Mouse (Mus musculus) ZHBTc4 (cell line): ENCODE measurements around the gene Kat8.

Experiments
- DNase-seq: peaks from one replicate; pipeline ENCODE4 v3.0.0-alpha.2; 2011; ENCODE audit warnings: low read depth, low spot score

The Kat8 gene

DNA sequence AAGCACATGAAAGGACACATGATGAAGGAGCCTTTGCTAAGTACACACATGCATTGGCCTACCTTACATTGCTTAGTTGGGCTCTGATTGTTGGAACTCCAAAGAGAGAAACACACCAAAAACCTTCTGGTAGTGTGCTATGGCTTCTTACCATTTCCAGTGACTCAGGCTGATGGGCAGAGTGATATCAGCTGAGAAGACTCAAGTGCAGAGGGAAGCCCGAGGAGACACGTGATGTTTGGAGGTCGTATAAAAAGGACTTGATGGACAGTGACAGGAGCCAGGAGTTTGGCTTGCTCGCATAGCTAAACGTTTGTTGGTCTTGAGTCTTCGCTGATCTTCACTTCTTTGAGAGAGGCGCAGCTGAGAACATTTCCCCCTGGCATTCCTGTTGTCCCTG lies 14.8 kb upstream of the Kat8 start:
- DNase-seq = no peak

DNA sequence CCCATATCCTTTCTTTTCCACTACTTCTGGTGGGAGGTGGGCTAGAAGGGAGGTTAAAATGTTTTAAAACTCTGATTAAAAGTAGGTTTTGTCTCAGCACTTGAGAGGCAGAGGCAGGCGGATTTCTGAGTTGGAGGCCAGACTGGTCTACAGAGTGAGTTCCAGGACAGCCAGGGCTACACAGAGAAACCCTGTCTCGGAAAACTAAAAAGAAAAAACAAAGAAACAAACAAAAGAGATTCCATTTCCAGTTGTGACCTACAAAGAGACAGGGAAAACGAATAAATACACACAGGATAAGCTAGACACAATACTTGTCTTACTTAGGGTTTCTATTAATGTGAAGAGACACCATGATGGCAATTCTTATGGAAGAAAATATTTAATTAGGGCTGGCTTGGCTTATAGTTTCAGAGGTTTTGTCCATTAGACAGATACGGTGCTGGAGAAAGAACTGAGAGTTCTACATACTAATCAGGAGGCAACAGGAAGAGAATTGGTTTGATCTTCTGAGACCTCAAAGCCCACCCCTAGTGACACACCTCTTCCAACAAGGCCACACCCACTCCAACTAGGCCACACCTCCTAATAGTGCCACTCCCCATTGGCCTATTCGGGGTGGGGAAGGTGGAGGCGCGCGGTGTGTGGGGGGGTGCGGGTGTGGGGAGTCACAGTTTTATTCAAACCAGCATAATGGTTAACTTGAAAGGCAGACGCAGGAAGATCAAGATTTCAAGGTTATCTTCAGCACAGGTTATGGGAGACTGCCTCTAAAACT lies 13.9 kb upstream of the Kat8 start:
- DNase-seq = peak; percentile 71

DNA sequence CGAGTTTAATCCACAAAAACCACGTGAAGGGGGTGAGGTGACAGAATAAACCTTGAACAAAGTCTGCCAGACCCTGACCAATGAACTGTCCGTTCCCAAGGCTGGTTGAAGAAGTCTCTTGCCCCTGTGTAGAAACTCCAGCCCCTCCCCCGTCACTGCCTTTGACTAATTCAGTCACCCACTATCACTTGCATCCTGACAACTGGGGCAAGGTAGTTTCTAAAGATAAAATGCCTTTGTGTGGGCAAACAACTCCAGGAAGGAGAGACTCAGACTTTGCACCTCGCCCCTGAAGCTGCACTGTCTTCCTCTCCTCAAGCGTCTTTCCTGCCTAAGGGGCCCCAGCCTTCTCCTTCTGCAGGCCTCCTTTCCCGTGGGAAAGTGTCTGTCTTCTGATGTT lies 12.3 kb upstream of the Kat8 start:
- DNase-seq = no peak

DNA sequence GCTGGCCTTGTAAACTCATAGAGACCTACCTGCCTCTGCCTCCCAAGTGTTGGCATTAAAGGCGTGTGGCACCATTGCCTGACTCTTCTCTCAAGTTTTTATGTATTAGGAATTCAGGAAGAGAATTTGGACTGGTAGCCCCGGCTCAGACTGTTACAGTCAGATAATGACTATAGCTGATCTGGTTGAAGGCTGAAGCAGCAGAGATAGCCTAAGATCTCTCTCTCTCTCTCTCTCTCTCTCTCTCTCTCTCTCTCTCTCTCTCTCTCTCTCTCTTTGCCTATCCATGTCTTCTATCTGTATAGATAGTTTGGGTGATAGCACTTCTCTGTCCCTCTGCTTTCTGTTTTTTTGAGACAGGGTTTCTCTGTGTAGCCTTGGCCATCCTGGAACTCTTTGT lies 10.5 kb upstream of the Kat8 start:
- DNase-seq = no peak

DNA sequence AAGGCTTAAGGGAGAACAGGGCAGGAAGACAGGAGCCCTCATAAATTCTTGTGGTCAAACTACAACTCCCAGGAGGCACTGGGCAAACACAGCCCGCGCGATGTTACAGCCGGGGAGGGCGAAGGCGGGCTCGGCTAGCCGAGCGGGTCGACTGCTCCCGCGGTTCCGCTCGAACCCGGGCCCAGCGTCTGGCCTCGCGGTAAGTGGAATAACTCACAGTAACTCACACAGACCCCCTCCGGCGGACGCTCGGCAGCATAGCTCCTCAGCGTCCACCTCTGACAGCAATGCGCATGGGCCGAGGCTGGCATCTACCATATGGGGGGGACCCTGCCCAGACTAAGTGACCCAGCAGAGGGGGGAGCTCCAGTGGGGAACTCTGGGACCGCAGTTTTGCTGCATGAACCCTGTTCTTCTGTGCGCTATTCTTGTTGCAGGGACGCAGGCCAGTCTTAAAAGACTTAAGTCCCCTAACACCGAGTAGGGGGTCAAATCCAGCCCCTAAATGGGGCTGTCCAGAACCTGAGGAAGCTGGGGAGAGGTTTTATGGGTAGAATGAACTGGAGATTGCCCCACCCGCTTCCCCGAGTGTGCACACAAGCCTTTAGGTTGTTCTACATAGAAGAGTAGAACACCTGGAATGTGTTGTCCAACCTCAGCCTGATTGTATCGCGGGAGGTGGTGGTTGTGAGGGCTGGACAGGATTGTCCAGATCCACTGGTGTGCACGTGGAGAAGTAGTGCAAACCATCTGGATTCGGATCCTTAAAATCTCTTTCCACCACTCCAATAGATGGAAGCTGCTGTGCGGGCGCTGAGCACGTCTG lies 8.1 kb upstream of the Kat8 start, which contains the start of gene Bckdk:
Gene Bckdk, plus strand, starts transcription at position 112 of the 826 bp plus-strand sequence.
- peak; percentile 94 for DNase-seq

DNA sequence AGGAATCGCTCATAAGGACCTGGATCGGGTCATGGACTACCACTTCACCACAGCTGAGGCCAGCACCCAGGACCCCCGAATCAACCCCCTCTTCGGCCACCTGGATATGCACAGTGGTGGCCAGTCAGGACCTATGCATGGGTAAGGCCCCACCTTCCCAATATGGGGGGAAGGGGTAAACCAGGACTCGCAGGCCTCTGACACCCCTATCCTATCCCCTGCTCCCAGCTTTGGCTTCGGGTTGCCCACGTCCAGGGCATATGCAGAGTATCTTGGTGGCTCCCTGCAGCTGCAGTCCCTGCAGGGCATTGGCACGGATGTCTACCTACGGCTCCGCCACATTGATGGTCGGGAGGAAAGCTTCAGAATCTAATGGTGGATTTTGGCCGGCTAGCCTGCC lies 4.4 kb upstream of the Kat8 start:
- DNase-seq = no peak

DNA sequence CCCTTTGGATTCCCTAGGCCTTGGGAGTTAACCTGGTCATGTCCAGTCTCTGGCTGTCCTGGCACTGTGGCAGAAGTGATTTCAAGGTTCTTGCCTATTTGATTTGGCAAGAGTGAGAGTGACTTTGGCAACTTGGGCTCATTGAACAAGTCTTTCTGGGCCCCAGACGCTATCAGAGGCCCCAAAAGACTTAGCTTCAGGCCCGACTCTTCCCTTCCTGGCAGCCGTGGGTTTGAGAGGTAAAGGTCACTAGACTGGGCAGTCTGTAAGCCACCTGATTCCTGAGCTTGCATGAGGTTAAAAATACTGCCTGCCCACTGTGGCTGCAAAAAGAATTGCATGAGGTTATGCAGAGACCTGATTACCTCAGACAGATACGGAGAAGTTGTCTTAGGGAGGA lies 3.7 kb upstream of the Kat8 start:
- no peak for DNase-seq

DNA sequence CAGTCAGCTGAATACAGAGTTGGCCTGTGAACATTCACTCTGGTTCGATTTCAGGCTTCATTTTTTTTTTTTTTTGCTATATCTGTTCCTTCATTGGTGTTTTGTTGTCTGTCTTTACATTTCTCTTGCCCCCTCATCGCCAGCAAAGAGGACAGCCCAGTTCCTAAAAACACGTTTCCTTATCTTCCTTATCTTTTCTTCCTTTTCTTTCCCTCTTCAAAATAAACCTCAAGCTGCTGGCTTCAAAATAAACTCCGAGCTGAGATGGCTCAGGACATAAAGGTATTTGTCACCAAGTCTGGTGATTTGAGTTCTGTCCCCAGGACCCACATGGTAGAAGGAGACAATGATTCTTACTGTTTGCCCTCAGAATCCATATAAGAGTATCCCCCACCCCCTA lies 622 bp downstream of the Kat8 start:
- no peak for DNase-seq

DNA sequence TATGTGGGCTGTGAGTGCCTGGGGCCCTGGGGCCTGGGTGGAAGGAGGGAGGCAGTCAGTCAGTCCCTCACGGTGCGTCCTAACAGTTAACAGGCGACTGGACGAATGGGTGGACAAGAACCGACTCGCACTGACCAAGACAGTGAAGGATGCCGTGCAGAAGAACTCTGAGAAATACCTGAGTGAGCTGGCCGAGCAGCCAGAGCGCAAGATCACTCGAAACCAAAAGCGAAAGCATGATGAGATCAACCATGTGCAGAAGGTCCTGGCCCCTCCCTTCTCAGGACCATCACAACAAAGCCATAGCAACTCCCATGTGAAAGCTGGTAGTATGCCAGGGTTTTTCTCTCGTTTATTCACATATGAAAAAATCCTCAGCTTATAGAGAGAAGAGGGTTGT lies 3.0 kb downstream of the Kat8 start:
- no peak for DNase-seq

DNA sequence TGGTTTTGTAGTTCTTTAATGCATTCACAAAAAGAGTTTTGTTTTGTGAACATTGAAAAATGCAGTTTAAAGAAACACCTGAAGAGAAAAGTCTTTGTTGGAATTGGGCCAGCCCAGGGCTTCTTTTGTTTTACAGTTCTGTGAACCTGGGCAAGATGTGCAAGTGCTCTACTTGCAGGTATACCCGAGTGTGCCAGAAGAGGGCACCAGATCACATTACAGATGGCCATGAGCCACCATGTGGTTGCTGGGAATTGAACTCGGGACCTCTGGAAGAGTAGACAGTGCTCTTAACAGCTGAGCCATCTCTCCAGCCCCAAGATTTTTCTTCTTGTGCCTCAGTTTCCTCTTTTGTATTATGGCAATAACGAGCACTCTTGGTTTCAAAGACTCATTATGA lies 5.9 kb downstream of the Kat8 start:
- peak; percentile 88 for DNase-seq

DNA sequence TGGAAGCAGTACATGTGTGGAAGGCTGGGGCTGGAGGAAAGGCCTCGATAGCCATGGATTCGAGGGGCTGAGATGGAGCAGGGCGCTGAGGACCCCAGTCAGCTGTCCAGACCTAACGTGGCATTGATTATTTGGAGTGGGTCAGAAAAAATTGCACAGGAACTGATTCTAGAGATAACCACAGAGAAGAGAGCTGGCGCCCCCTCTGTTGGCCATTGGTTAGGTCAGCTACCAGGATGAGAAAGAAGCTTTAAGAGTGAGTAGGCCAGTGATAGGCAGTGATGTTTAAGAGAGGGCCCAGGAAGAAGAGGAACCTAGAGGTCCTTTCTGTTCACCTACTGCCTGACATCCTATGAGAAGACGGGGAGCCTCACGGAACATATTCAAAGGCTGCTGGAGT lies 7.0 kb downstream of the Kat8 start:
- DNase-seq = peak; percentile 61

DNA sequence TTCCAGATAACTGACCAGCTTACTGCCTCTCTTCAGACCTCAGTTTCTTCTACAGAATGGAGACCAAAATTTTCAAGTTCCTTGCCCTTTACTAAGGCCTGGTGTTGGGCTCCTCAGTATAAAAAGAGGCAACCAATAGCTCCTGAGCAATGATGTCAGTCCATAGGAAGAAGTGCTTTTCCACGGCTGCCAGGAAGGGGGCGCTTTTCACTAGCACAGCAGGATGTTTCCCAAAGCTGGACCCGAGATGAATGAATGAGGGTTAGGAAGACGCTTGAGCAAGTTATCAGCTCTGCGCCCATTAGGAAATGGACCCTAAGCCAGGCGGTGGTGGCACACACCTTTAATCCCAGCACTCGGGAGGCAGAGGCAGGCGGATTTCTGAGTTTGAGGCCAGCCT lies 9.2 kb downstream of the Kat8 start:
- no peak for DNase-seq

DNA sequence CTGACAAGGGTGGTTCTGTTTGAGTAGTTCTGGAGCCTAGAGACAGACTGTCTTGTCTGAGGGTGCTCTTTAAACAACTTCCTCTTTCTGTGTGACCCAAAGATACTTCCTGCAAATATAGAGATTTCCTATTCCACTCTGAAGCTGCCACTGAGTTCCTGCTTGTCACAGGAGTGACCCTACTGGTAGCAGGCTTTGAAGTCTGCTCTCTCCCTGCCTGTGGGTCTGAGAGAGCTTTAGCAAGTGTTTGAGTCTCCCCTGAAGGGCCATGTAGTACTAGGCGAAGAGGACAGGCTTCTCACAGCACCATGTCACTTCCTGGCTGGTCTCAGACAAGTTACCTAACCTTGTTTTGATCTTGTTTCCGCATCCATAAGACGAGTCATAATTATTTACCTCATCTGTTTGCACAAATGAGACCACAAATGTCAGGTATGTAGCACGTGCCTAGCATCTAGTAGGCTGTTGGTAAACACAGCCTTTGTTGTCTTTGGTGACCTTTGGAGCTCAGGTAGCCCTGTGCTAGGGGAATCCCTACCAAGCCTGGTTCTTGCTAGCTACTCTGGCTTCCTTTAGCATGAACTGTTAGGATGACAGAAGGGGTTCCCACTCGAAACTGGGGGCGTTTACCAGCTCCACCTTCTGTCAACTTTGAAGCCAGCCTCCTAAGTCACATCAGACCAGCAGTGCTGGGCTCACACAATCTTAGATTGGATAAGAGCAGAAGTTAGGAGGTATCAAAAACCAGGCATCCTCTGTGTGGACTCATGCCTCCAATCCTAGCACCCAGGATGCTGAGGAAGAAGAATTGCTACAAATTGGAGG lies 10.3 kb downstream of the Kat8 start:
- DNase-seq = no peak

DNA sequence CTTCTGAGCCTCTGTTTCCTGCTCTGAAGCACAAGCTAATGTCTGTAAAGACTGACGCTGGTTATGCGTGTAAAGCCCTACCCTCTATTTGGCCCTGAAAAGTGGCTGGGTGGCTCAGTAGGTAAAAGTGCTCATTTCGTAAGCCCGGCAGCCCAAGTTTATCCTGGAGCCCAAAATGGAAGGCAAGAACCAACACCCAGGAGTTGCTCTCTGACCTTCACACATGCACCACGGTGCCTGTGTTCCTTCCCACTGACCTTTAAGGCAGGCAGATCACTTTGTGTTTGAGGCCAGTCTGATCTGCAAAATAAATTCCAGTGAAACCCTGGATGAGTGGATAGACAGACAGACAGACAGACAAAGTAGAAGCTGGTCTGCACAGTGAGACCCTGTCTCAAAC lies 11.4 kb downstream of the Kat8 start:
- no peak for DNase-seq

DNA sequence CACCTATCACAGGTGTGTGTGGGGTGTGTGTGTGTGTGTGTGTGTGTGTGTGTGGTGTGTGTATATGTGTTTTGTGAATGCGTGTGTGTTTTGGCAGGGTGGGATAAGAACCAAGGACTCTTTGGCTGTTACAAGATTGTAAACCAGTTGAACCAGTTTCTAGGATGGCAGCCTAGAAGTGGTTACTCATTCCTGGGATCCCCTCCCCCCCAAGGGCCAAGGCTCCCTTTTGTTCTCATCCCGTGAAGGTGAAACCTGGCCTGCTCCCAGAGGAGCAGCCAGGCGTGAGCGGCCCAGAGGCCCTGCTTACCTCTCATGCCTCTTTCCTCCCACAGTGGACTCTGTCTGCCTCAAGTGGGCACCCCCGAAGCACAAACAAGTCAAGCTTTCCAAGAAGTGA lies 12.9 kb downstream of the Kat8 start:
- no peak for DNase-seq

DNA sequence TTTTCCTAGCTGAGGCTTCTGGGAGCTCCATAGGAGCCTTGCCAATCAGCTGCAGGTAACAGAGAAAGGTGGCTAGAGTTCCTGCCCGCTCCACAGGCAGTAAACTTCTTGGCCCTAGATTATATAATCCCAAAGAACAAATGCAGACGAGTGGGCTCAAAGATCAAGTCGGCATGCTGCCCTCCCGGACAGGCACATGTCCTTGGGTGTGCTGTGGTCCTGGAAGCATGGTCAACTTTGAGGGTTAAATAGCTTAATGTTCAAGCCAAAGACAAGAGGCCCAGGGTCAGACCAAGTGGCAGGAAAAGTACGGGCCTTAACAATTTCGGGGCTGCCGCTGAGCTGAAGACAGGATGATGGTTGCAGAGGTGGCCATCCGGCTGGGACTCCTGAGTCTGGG lies 13.8 kb downstream of the Kat8 start:
- no peak for DNase-seq

DNA sequence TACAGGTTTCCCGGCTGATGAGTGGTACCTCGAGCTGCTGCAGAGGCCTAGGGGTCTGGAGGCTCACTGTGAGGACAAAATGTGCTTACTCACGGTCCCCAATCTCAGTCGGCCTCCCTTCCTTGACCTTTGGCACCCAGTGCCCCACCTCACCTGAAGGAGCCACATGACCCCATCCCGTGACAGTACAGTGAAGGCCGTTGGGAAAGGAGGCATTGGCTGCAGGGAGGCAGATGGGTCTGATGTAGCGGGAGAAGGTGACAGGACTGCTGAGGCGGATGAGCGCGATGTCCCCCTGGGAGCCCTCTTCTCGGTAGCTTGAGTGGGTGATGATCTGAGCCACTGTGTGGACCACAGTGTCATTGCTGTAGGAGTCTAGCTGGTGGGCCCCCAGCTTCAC lies 14.5 kb downstream of the Kat8 start:
- DNase-seq = no peak

DNA sequence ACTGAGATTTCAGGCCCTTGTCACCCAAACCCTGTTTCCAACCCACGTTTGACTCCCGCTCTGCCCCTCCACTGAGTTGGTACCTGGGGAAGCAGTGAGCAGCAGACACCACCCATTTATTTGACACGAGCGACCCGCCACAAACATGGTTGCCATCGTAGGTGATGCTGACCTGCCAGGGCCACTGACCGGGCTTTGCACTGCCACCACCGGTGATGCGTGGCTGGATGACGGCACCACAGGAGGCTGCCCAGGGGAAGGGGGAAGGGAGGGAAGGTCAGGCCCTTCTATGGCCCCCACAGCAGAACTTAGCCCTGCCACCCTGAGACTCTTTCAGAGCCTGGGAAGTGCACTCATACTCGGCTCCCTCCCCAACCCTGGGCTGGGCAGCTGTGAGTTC lies 15.4 kb downstream of the Kat8 start:
- DNase-seq = no peak

DNA sequence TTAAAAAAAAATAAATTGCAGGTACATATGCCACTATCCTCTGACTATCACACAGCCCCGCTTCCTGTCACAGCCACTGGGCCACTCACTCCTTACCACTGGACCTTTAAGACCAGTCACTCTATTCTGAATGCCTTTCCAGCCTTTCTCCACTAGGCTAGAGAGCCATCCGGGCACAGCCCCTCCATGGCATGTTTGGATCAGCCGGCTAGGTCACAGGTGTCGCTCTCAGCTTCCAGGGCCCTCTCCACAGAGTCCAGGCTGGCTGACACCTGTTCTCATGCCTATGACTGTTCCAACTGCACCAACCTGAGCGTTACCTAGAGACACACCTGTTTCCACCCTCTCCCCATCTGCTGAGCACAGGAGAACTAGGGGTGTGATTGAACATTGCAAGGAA lies 16.3 kb downstream of the Kat8 start:
- peak; percentile 40 for DNase-seq

DNA sequence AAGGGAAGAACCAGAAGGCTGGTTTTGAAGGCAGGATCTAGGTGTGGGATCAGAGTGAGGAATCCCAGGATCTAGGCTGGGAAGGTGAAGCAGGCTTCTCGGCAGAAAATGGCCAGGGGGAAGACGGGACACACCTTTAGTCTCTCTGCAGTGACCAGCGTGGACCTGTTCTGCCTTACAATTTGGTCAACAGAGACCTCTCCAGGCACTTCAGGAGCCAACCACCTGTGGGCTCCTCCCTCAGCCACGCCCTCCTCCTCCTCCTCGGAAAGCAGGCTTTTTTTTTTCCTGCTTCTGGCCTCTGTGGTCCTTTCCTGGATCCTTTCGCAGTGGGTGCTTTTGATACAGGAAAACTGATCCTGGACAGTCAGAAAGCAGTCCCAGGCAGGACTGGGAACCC lies 17.6 kb downstream of the Kat8 start, which contains the start of gene Prss8:
Gene Prss8, minus strand, starts transcription at position 182 of the 400 bp plus-strand sequence.
- no peak for DNase-seq

DNA sequence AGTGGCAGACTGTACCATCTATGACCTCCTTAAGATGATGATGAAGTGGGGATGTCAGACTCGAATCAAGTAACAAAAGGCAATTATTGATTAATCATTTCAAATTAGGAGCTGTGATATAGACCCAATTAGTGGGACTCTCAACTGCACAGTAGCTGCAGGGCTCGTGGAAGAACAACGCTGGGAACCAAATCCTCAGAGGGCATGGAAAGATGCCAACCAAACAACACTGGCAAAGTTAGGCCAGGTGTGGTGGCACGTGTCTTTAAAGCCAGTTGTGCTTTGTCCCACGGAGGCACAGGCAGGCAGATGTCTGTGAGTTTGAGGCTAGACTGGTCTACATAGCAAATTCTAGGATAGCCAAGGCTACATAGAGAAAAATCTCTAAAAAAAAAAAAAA lies 18.3 kb downstream of the Kat8 start:
- DNase-seq = no peak
